Mouse (Mus musculus) MEL (cell line): ENCODE measurements around the gene Esx1. TPM values are rescaled to one million over a fixed set of nuclear protein-coding genes. Genes with fewer than 3 reads are reported as not detected.
A peak's percentile ranks its signal among the peaks of the same experiment; 100 is the strongest.

Experiments used
- DNase-seq: peaks from one replicate; pipeline ENCODE4 v3.0.0; 2011; ENCODE audit warnings: low read depth, low spot score
- H3K27ac ChIP-seq: 2 replicates; pipeline ENCODE4 v1.5.1; 2012; ENCODE audit warnings: low read depth, mild to moderate bottlenecking, control low read depth, low read length, moderate library complexity; ENCODE audit not compliant: control insufficient read depth
- H3K27me3 ChIP-seq, 2 experiments: fragments of 150-350 bp in 1 of 2; sonication (generic) in 1 of 2; 2 replicates each; pipeline ENCODE4 v1.6.1; 2012; ENCODE audit warnings: low read length in 2 of 2, mild to moderate bottlenecking in 2 of 2, improper control_type of control experiment in 1 of 2, moderate library complexity in 1 of 2; ENCODE audit not compliant: insufficient read depth in 2 of 2, control insufficient read depth in 1 of 2
- H3K36me3 ChIP-seq, 2 experiments: 2 replicates each; pipeline ENCODE4 v1.6.1; 2012 to 2014; ENCODE audit warnings: low read length in 2 of 2, improper control_type of control experiment in 1 of 2, inconsistent platforms in 1 of 2, mild to moderate bottlenecking in 1 of 2; ENCODE audit not compliant: insufficient read depth in 2 of 2, control insufficient read depth in 1 of 2
- H3K4me1 ChIP-seq, 2 experiments: fragments of 150-350 bp in 1 of 2; sonication (generic) in 1 of 2; 2 replicates each; pipeline ENCODE4 v1.6.1; 2012; ENCODE audit warnings: low read length in 2 of 2, improper control_type of control experiment in 1 of 2, mild to moderate bottlenecking in 1 of 2; ENCODE audit not compliant: insufficient read depth in 2 of 2, control insufficient read depth in 1 of 2
- H3K4me3 ChIP-seq, 2 experiments: fragments of 150-350 bp in 1 of 2; sonication (generic) in 1 of 2; 2 replicates each; pipeline ENCODE4 v1.5.1; 2012; ENCODE audit warnings: low read depth in 2 of 2, low read length in 2 of 2, mild to moderate bottlenecking in 2 of 2, moderate library complexity in 2 of 2, control low read depth in 1 of 2, improper control_type of control experiment in 1 of 2; ENCODE audit not compliant: control insufficient read depth in 1 of 2, insufficient read depth in 1 of 2
- H3K79me2 ChIP-seq: 2 replicates; pipeline ENCODE4 v1.6.1; 2012; ENCODE audit warnings: mild to moderate bottlenecking, low read length, moderate library complexity; ENCODE audit not compliant: control insufficient read depth, poor library complexity, insufficient read depth
- H3K9ac ChIP-seq: 2 replicates; pipeline ENCODE4 v1.6.1; 2012; ENCODE audit warnings: low read depth, mild to moderate bottlenecking, control low read depth, low read length, moderate library complexity; ENCODE audit not compliant: control insufficient read depth, poor library complexity, severe bottlenecking
- H3K9me3 ChIP-seq: fragments of 150-350 bp; sonication (generic); replicated peaks from 2 replicates; pipeline ENCODE4 v1.6.1; 2012; ENCODE audit warnings: mild to moderate bottlenecking, low read length, improper control_type of control experiment, moderate library complexity; ENCODE audit not compliant: insufficient read depth
- CTCF ChIP-seq, 3 experiments: IDR thresholded peaks in 2 of 3; conservative IDR thresholded peaks in 1 of 3; 2 replicates each; pipeline ENCODE4 v1.5.1; 2011 to 2012; ENCODE audit warnings: low read length in 3 of 3, low read depth in 2 of 3, mild to moderate bottlenecking in 2 of 3, improper control_type of control experiment in 1 of 3, inconsistent platforms in 1 of 3, mixed read lengths in 1 of 3, moderate library complexity in 1 of 3; ENCODE audit not compliant: control insufficient read depth in 1 of 3, insufficient read depth in 1 of 3, poor library complexity in 1 of 3, severe bottlenecking in 1 of 3
- JUND ChIP-seq: IDR thresholded peaks from 2 replicates; pipeline ENCODE4 v1.6.1; 2011; ENCODE audit warnings: low read depth, mild to moderate bottlenecking, improper control_type of control experiment, low read length
- MAFK ChIP-seq: IDR thresholded peaks from 2 replicates; pipeline ENCODE4 v1.6.1; 2011; ENCODE audit warnings: low read depth, mild to moderate bottlenecking, low read length, improper control_type of control experiment, borderline replicate concordance
- MYB ChIP-seq: IDR thresholded peaks from 2 replicates; pipeline ENCODE4 v1.6.1; 2011; ENCODE audit warnings: mild to moderate bottlenecking, low read depth, low read length, improper control_type of control experiment
- NELFE ChIP-seq: IDR thresholded peaks from 2 replicates; pipeline ENCODE4 v1.6.1; 2011; ENCODE audit warnings: low read depth, low read length, improper control_type of control experiment
- RAD21 ChIP-seq: IDR thresholded peaks from 2 replicates; pipeline ENCODE4 v1.6.1; 2011; ENCODE audit warnings: mild to moderate bottlenecking, low read depth, low read length, improper control_type of control experiment
- RCOR1 ChIP-seq: IDR thresholded peaks from 2 replicates; pipeline ENCODE4 v1.6.1; 2012; ENCODE audit warnings: low read depth, mild to moderate bottlenecking, inconsistent platforms, low read length, improper control_type of control experiment
- TAL1 ChIP-seq: IDR thresholded peaks from 2 replicates; pipeline ENCODE4 v1.6.1; 2012; ENCODE audit warnings: mild to moderate bottlenecking, inconsistent platforms, low read length, moderate library complexity, mixed read lengths
- TBP ChIP-seq: IDR thresholded peaks from 2 replicates; pipeline ENCODE4 v1.8.0; 2011; ENCODE audit warnings: low read depth, low read length, improper control_type of control experiment
- UBTF ChIP-seq: IDR thresholded peaks from 2 replicates; pipeline ENCODE4 v1.6.1; 2012; ENCODE audit warnings: low read depth, mild to moderate bottlenecking, inconsistent platforms, low read length, improper control_type of control experiment, moderate library complexity, borderline replicate concordance; ENCODE audit not compliant: insufficient read depth
- USF1 ChIP-seq: IDR thresholded peaks from 2 replicates; pipeline ENCODE4 v1.6.1; 2014; ENCODE audit warnings: low read depth, mild to moderate bottlenecking, inconsistent platforms, low read length, improper control_type of control experiment, moderate library complexity
- ZKSCAN1 ChIP-seq: IDR thresholded peaks from 2 replicates; pipeline ENCODE4 v1.6.1; 2012; ENCODE audit warnings: low read depth, mild to moderate bottlenecking, inconsistent platforms, low read length, improper control_type of control experiment, moderate library complexity
- ZMIZ1 ChIP-seq: IDR thresholded peaks from 2 replicates; pipeline ENCODE4 v1.6.1; 2012; ENCODE audit warnings: low read depth, mild to moderate bottlenecking, inconsistent platforms, low read length, improper control_type of control experiment, moderate library complexity
- ZNF384 ChIP-seq: IDR thresholded peaks from 2 replicates; pipeline ENCODE4 v1.6.1; 2012; ENCODE audit warnings: low read depth, mild to moderate bottlenecking, inconsistent platforms, low read length, improper control_type of control experiment
- polyA plus RNA-seq, 2 experiments: library from polyadenylated mRNA; stranded (reverse) in 1 of 2; unstranded in 1 of 2; fragments of >175 nt in 1 of 2; fragments of >200 nt in 1 of 2; gene quantifications; 2 replicates each; pipeline versions ENCODE4 v1.2.1 to v1.2.4; 2012; ENCODE audit warnings: low replicate concordance in 2 of 2, low read depth in 1 of 2; ENCODE audit not compliant: insufficient read length in 2 of 2, insufficient read depth in 1 of 2, missing spikeins in 1 of 2
- total RNA-seq: library from RNA; depleted of rRNA; stranded (reverse); fragments of 300-350 nt; gene quantifications from 2 replicates; pipeline ENCODE4 v1.2.3, GENCODE M21; 2012

The Esx1 gene
- total and polyA plus RNA-seq, 3 experiments: not detected

DNA sequence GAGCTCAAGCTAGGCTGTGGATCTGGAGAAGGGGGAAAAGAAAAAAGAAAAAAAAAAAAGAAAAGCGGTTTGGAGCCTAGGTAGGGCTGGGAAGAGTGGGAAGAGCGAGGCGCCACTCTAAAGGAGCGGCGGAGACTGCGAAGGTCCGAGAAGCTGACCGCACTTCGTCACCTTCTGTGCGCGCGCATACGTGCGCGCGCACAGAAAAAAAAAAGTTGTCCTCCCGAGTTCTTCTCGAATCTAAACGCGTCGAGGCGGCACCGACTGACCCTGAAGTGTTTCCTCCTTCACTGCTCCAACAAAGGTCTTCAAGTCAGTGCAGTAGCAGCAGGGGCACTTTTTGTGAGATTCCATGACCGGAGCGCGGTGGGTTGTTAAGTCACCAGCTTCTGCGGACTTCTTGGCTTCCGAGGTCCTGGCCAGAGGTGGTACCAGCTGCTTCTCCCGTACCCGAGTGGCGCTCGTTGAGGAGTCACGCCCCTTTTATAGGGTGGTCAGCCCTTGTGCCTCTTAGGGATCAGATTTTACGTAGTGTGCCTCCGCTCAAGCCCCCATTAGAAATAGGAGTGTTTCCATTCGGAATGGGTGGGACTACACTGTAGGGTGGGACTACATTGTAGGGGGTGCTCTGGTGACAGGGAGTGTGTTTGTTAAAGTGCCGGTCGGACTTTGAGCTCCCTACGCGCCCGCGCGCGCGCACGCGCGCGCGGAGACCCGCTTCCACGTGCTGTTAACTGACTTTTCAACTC is 2.0 kb downstream of the Esx1 start:
- no peak for DNase-seq
- Histone ChIP-seq H3K4me3 (no peak overlapping the region), H3K9ac (no peak overlapping the region), H3K36me3 (no peaks in the 10 kb centered on the region), H3K4me1 (no peaks in the 10 kb centered on the region), H3K27me3 (no peaks in the 10 kb centered on the region; a peak in 1 of 4 replicates), H3K27ac (no peak overlapping the region)
- no peak for TF ChIP-seq TBP
- TF ChIP-seq ZMIZ1: no peak
- TF ChIP-seq ZNF384: no peak
- TF ChIP-seq ZKSCAN1: no peak
- no peak for TF ChIP-seq MAFK
- no peak for TF ChIP-seq UBTF
- TF ChIP-seq RAD21: no peak
- no peak for TF ChIP-seq NELFE
- TF ChIP-seq USF1: no peak
- no peak for TF ChIP-seq JUND
- TF ChIP-seq TAL1: no peak
- TF ChIP-seq, all 39 proteins: peak for 0
- H3K9me3 ChIP-seq: no peaks in the 10 kb centered on the region
- no peaks in the 10 kb centered on the region for H3K79me2 ChIP-seq

DNA sequence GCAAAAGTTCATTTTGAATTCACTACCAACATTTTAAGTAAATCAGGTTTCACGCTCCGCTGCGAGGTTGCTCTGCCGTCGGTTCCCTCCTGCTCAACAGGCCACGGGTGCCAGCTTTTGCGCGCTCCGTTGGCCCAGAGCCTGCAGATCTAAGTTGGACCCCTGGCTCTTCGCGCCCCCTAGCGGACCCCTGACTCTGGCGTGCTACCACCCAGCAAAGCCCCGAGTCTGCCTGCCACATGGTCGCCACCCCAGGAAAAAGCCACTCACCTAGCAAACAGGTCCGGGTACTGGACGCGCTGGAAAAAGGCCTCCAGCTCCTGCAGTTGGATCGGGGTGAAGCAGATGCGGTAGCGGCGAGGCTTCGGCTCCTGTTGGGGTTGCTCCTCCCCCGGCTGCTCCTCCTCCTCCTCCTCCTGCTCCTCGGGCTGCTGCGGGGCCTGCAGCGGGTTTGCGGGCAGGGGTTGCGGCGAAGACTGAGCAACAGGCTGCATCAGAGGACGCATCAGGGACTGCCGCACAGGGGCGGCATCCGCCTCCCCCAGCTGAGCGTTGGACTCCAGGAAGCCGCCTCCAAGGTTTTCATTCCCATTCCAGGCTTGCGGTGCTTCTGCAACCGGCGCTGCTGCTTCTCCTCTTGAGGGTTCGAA is 3.7 kb downstream of the Esx1 start:
- Histone ChIP-seq H3K36me3 (no peaks in the 10 kb centered on the region), H3K9ac (no peak overlapping the region), H3K79me2 (no peaks in the 10 kb centered on the region), H3K9me3 (no peaks in the 10 kb centered on the region), H3K27me3 (no peaks in the 10 kb centered on the region), H3K4me1 (no peaks in the 10 kb centered on the region), H3K27ac (no peak overlapping the region), H3K4me3 (no peak overlapping the region)
- DNase-seq: no peak
- TF ChIP-seq MYB (no peak), CTCF (IDR thresholded peaks at IDR 0.05 in 2 of 3, conservative IDR thresholded peaks at IDR 0.05 in 1 of 3; ENCODE audit: control insufficient read depth in 1 of 3, insufficient read depth in 1 of 3, low read depth in 2 of 3, low read length in 3 of 3, poor library complexity in 1 of 3, severe bottlenecking in 1 of 3) (peak in 1 of 3 experiments; percentile 7; a peak in 1 of 6 replicates)

DNA sequence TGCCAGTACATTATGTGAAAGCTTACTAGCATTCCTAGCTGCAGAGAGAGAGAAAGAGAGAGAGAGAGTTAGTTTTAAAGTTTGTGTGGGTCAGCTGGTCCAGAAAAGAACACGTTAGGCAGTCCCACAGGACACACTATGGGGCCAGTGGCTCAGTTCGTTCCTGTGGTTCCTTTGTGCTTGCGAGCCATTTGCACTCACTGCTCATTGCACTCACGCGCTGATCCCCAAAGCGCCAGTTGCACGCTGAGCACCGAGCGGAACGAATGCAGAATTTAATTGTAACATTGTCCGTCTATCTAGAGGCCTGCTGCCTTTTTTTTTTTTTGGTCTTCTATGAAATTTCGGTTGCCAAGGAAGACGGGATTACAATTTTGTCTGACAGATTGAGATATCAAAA is 15.4 kb downstream of the Esx1 start:
- TF ChIP-seq RCOR1: no peak
- Histone ChIP-seq H3K4me3 (no peak overlapping the region), H3K9ac (no peak overlapping the region)

More for the DNA sequence above, 15.4 kb downstream of the Esx1 start:
- Histone ChIP-seq H3K79me2 (no peaks in the 10 kb centered on the region), H3K27ac (no peak overlapping the region), H3K27me3 (no peaks in the 10 kb centered on the region; a peak in 1 of 4 replicates), H3K4me1 (no peaks in the 10 kb centered on the region), H3K36me3 (no peaks in the 10 kb centered on the region), H3K9me3 (no peaks in the 10 kb centered on the region)
- DNase-seq: no peak
